Mouse (Mus musculus): ENCODE measurements at regions not wholly inside any gene's neighbourhood (a gene's known extent, or its start where the extent isn't known, plus 50 kb on each side); places are given as distances from the start of the nearest gene placed in this dataset.

GRCm38 (mm10) chr4:35402376-35403133 is 176.6 kb upstream of the C9orf72 start:
- DNase-seq (ENCODE audit: low spot score): no peak

GRCm38 (mm10) chr4:35401783-35402182 is 175.8 kb upstream of the C9orf72 start:
- no peaks in the 10 kb centered on the region for H3K9me3 ChIP-seq (replicated peaks; ENCODE audit: control insufficient read depth, low read length)
- 52% methylated on average over 4 of the region's 4 CpGs for WGBS
- no peak overlapping the region for H3K27ac ChIP-seq (ENCODE audit: low read depth)
- no peak overlapping the region for H3K4me2 ChIP-seq (ENCODE audit: low read depth, low read length)
- H3K9ac ChIP-seq (replicated peaks; ENCODE audit: low read depth, low read length): no peak overlapping the region
- H3K4me1 ChIP-seq (ENCODE audit: control insufficient read depth, insufficient read depth): no peaks in the 10 kb centered on the region
- no peaks in the 10 kb centered on the region for H3K36me3 ChIP-seq (replicated peaks; ENCODE audit: control insufficient read depth, insufficient read depth, low read length)
- no peak for TF ChIP-seq CTCF (IDR thresholded peaks at IDR 0.05; ENCODE audit: low read depth)
- no peaks in the 10 kb centered on the region for H3K27me3 ChIP-seq (ENCODE audit: control insufficient read depth, insufficient read depth, low read length)
- H3K4me3 ChIP-seq (ENCODE audit: low read depth, low read length): no peak overlapping the region
- ATAC-seq (ENCODE audit: insufficient read depth, low read depth) (no peak), DNase-seq (ENCODE audit: low spot score) (no peak)

More at GRCm38 (mm10) chr4:35402376-35403133, 176.6 kb upstream of the C9orf72 start:
- Histone ChIP-seq H3K27me3 (ENCODE audit: control insufficient read depth, insufficient read depth, low read length) (no peaks in the 10 kb centered on the region), H3K27ac (ENCODE audit: low read depth) (no peak overlapping the region), H3K4me2 (ENCODE audit: low read depth, low read length) (no peak overlapping the region), H3K36me3 (replicated peaks; ENCODE audit: control insufficient read depth, insufficient read depth, low read length) (no peaks in the 10 kb centered on the region), H3K4me1 (ENCODE audit: control insufficient read depth, insufficient read depth) (no peaks in the 10 kb centered on the region), H3K4me3 (ENCODE audit: low read depth, low read length) (no peak overlapping the region), H3K9me3 (replicated peaks; ENCODE audit: control insufficient read depth, low read length) (no peaks in the 10 kb centered on the region), H3K9ac (replicated peaks; ENCODE audit: low read depth, low read length) (no peak overlapping the region)
- no peak for TF ChIP-seq CTCF (IDR thresholded peaks at IDR 0.05; ENCODE audit: low read depth)
- no peak for TF ChIP-seq EP300 (IDR thresholded peaks at IDR 0.05; ENCODE audit: low read depth)
- 82% methylated on average over 9 of the region's 9 CpGs for WGBS
- no peak for ATAC-seq (ENCODE audit: insufficient read depth, low read depth)

- no peaks in the 10 kb centered on the region for H3K36me3 ChIP-seq (replicated peaks; ENCODE audit: control insufficient read depth, insufficient read depth, low read length)
- H3K27me3 ChIP-seq (ENCODE audit: control insufficient read depth, insufficient read depth, low read length): no peaks in the 10 kb centered on the region
- no peak overlapping the region for H3K4me3 ChIP-seq (ENCODE audit: low read depth, low read length)
- no peak for TF ChIP-seq EP300 (IDR thresholded peaks at IDR 0.05; ENCODE audit: low read depth)
- TF ChIP-seq CTCF (IDR thresholded peaks at IDR 0.05; ENCODE audit: low read depth): no peak
- no peak for DNase-seq (ENCODE audit: low spot score)
- 73% methylated on average over 6 of the region's 6 CpGs for WGBS
- no peak overlapping the region for H3K27ac ChIP-seq (ENCODE audit: low read depth)
- H3K9me3 ChIP-seq (replicated peaks; ENCODE audit: control insufficient read depth, low read length): no peaks in the 10 kb centered on the region
- ATAC-seq (ENCODE audit: insufficient read depth, low read depth): no peak
- no peak overlapping the region for H3K4me2 ChIP-seq (ENCODE audit: low read depth, low read length)
- H3K4me1 ChIP-seq (ENCODE audit: control insufficient read depth, insufficient read depth): no peaks in the 10 kb centered on the region
- H3K9ac ChIP-seq (replicated peaks; ENCODE audit: low read depth, low read length): no peak overlapping the region
These were observed 174.5 kb upstream of the C9orf72 start for GRCm38 (mm10) chr4:35400511-35400910.

GRCm38 (mm10) chr4:35395583-35395877 is 169.6 kb upstream of the C9orf72 start:
- DNase-seq (ENCODE audit: low spot score) (no peak), ATAC-seq (ENCODE audit: insufficient read depth, low read depth) (no peak)
- Histone ChIP-seq H3K36me3 (replicated peaks; ENCODE audit: control insufficient read depth, insufficient read depth, low read length) (no peaks in the 10 kb centered on the region), H3K27me3 (ENCODE audit: control insufficient read depth, insufficient read depth, low read length) (no peaks in the 10 kb centered on the region), H3K9ac (replicated peaks; ENCODE audit: low read depth, low read length) (no peak overlapping the region), H3K4me2 (ENCODE audit: low read depth, low read length) (no peak overlapping the region), H3K27ac (ENCODE audit: low read depth) (no peak overlapping the region), H3K4me3 (ENCODE audit: low read depth, low read length) (no peak overlapping the region), H3K9me3 (replicated peaks; ENCODE audit: control insufficient read depth, low read length) (no peaks in the 10 kb centered on the region), H3K4me1 (ENCODE audit: control insufficient read depth, insufficient read depth) (no peaks in the 10 kb centered on the region)
- TF ChIP-seq EP300 (IDR thresholded peaks at IDR 0.05; ENCODE audit: low read depth) (no peak), CTCF (IDR thresholded peaks at IDR 0.05; ENCODE audit: low read depth) (no peak)
- 89% methylated on average over 5 of the region's 5 CpGs for WGBS

GRCm38 (mm10) chr4:35394821-35395582 is 169.0 kb upstream of the C9orf72 start:
- 77% methylated on average over 16 of the region's 16 CpGs for WGBS
- H3K36me3 ChIP-seq (replicated peaks; ENCODE audit: control insufficient read depth, insufficient read depth, low read length): no peaks in the 10 kb centered on the region

More at GRCm38 (mm10) chr4:35394821-35395582, 169.0 kb upstream of the C9orf72 start:
- no peaks in the 10 kb centered on the region for H3K9me3 ChIP-seq (replicated peaks; ENCODE audit: control insufficient read depth, low read length)
- H3K4me1 ChIP-seq (ENCODE audit: control insufficient read depth, insufficient read depth): no peaks in the 10 kb centered on the region
- H3K9ac ChIP-seq (replicated peaks; ENCODE audit: low read depth, low read length): no peak overlapping the region
- DNase-seq (ENCODE audit: low spot score) (no peak), ATAC-seq (ENCODE audit: insufficient read depth, low read depth) (no peak)
- no peak overlapping the region for H3K27ac ChIP-seq (ENCODE audit: low read depth)
- TF ChIP-seq CTCF (IDR thresholded peaks at IDR 0.05; ENCODE audit: low read depth): no peak
- no peak for TF ChIP-seq EP300 (IDR thresholded peaks at IDR 0.05; ENCODE audit: low read depth)
- no peak overlapping the region for H3K4me3 ChIP-seq (ENCODE audit: low read depth, low read length)
- no peaks in the 10 kb centered on the region for H3K27me3 ChIP-seq (ENCODE audit: control insufficient read depth, insufficient read depth, low read length)
- no peak overlapping the region for H3K4me2 ChIP-seq (ENCODE audit: low read depth, low read length)
